Mouse (Mus musculus) 3T3-L1 (cell line): ENCODE measurements around the gene Ankrd6.

Experiments
- DNase-seq: peaks from one replicate; pipeline ENCODE4 v3.0.0-alpha.2; 2015; ENCODE audit warnings: low read depth, low spot score

The Ankrd6 gene

GRCm38 (mm10) chr4:32789020-32789419 lies 161.6 kb downstream of the Ankrd6 start:
- no peak for DNase-seq

DNA sequence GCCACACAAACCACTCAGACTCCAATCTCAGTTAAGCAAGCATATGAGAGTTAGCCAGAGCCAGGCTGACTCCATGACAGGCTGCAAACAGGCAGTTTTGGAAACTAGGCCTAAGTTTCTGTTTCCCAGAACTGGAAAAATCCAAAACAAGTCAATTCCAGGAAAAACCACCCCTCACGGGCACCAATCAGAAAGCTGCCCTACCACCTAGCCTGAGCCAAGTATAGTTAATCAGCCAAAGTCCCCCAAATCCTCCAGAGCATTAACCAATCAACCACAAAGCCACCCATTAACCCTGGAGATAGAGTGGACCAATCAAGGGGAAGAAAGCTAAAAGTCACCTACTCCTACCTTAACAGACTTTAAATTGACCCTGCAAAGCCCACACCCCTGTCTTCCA lies 163.5 kb downstream of the Ankrd6 start:
- DNase-seq: no peak

DNA sequence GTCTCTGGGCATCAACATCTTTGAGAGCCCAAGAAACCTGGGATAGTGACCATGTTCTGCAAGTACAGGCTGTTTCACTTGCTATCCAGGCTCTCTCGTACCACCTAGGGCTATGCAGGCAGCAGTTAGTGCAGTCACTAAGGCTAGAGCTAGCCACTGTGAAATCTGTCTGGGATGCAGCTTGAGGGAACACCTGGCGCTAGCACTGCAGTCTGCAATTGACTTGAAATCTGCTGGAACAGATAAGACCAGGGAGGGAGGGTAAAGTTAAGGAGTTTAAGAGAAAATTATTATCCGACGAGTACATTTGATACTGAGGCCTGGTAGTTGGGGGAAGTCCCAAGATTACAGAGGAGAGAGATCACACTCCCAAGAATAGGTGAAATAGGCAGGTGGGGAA lies 170.6 kb downstream of the Ankrd6 start:
- DNase-seq: no peak

DNA sequence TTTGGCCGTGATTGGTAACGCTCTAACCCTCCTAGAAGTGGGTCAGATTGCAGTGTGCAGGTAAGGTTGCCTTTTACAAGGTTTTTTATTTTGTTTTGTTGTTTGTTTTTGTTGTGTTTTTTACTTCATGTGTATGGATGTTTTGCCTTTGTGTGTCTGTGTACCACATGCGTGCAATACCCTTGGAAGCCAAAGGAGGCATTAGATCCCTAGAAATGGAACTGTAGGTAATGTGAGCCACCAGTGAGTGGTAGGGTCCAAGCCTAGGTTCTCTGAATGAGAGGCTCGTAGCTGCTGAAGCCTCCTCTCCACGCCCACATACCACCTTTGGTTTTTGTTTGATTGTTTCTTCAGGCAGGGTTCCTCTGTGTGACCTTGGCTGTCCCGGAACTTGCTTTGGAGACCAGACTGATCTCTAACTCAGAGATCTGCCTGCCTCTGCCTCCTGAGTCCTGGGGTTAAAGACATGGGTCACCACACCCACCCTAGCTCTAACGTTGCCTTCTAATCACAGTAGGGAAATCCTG lies 180.3 kb downstream of the Ankrd6 start:
- DNase-seq: peak; percentile 19

DNA sequence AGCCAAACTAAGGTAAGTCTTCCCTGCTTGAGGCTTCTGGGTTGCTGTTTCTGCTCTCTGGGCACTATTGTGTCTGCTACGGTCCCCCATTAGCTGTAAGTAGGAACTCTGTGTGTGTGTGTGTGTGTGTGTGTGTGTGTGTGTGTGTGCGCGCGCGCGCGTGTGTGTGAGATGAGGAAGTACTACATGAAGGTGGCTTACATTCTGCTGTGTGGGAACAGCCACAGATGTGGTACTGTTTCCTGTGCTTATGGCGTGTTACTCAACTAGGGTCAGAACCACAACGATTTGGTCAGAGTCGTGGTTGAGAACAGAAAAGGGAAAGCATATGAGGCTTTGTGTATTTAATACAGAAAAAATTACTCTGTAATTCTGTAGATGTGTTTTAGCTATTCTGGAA lies 182.6 kb downstream of the Ankrd6 start:
- DNase-seq: no peak

GRCm38 (mm10) chr4:32767471-32767870 lies 183.2 kb downstream of the Ankrd6 start:
- DNase-seq: no peak

GRCm38 (mm10) chr4:32757430-32757829 lies 193.2 kb downstream of the Ankrd6 start:
- no peak for DNase-seq
